Mouse (Mus musculus) embryonic fibroblast, embryonic 13.5 days (primary cell): ENCODE results near the gene Gm28230. TPM values are rescaled to one million over a fixed set of nuclear protein-coding genes. Genes with fewer than 3 reads are reported as not detected.

Experiments
- H3K27ac ChIP-seq: 2 replicates; pipeline ENCODE4 v1.5.1; 2012; ENCODE audit warnings: low read length, control low read depth, inconsistent platforms; ENCODE audit not compliant: insufficient read depth
- H3K4me1 ChIP-seq: 2 replicates; pipeline ENCODE4 v1.6.1; 2011; ENCODE audit warnings: low read length; ENCODE audit not compliant: control insufficient read depth, insufficient read depth
- H3K4me3 ChIP-seq: 2 replicates; pipeline ENCODE4 v1.5.1; 2011; ENCODE audit warnings: mild to moderate bottlenecking, control low read depth, low read length; ENCODE audit not compliant: insufficient read depth
- CTCF ChIP-seq: IDR thresholded peaks from 2 replicates; pipeline ENCODE4 v1.5.1; 2011; ENCODE audit warnings: mild to moderate bottlenecking, control low read depth, low read length, moderate library complexity, borderline replicate concordance; ENCODE audit not compliant: insufficient read depth
- POLR2A ChIP-seq: IDR thresholded peaks from 2 replicates; pipeline ENCODE4 v1.6.1; 2011; ENCODE audit warnings: low read depth, mild to moderate bottlenecking, control low read depth, low read length, moderate library complexity
- polyA plus RNA-seq: library from polyadenylated mRNA; stranded (reverse); fragments of >200 nt; gene quantifications from 2 replicates; pipeline ENCODE4 v1.2.4, GENCODE M21; 2011; ENCODE audit warnings: low read depth; ENCODE audit not compliant: missing spikeins, insufficient read length

The Gm28230 gene
- polyA plus RNA-seq, 1 experiment = 1.4 TPM

DNA sequence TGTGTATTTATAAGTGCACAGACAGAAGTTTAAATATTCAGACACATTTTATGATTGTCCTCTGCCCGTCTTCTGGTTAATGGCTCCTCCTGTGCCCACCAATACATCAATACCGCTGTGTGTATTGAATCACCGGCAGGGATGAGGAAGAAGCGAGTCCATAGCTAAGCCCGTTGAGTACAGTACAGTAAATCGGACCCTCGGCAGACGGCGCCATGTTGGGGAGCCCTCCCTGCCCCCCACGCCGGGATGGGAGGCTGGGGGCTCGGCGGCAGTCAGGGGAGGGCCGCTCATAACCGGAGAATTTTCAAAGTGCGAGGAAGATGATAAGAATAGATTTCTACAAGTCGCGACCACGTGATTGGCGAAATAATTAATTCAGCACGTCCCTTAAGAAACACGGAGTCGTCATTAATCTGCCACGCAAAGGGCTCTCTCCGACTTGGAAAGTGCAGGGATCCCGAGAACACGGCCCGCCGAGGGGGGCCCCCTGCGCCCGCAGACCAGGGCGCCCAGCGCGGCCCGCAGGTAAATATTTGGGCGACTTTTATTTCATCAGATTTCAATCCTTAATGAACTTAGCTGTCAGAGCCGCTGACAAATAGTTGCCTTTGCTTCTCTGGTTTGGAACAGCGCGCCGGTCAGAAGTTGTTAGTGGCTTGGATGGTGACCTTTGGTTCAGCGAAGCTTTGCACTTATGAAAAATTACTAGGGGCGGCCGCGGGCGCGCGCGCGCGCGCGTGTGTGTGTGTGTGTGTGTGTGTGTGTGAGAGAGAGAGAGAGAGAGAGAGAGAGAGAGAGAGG lies 6.2 kb downstream of the Gm28230 start:
- Histone ChIP-seq H3K4me3 (peak overlapping the region; percentile 18), H3K4me1 (no peaks in the 10 kb centered on the region), H3K27ac (no peak overlapping the region)
- no peak for TF ChIP-seq CTCF
- no peak for TF ChIP-seq POLR2A

DNA sequence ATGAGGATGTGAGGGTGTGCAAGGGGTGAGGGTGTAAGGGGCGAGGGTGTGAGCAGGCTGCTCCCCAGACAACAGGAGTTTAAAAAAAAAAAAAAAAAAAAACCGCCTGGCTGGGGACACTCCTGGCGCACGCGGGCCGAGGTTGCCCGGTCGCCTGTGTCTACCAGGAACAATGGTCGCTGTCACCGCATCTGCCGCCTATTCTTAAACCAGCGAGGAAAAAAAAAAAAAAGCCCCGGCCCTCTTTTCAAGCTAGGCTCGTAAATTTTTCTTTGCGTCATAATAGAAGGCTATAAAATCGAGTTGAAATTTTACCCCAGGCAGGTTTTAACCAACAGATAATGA lies 6.8 kb downstream of the Gm28230 start:
- H3K4me1 ChIP-seq = no peaks in the 10 kb centered on the region

DNA sequence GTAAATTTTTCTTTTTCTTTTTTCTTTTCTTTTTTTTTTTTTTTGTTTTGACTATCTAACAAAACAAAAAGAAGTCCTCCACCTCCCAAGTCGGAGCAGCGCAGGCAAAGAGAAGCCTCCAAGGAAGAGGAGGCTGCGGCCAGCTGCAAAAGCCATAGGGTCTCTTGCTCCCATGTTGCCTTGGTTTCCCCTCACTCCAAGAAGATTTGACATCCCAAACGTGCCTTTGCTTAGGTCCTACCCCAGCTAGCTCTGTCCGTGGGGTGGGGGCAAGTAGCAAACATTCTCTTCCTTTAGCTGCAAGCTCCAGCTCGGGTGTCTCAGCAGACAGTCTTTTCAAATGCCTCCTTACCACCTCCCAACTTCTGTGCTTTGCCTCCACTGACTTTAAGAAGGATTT lies 7.2 kb downstream of the Gm28230 start:
- H3K4me1 ChIP-seq = no peaks in the 10 kb centered on the region
- H3K27ac ChIP-seq = no peak overlapping the region
- TF ChIP-seq POLR2A = no peak
- TF ChIP-seq CTCF = no peak
- H3K4me3 ChIP-seq = no peak overlapping the region

More for the DNA sequence above, 6.8 kb downstream of the Gm28230 start:
- TF ChIP-seq POLR2A = no peak
- no peak for TF ChIP-seq CTCF
- peak overlapping the region; percentile 18; the same call in 1 of the 2 replicates for H3K4me3 ChIP-seq
- no peak overlapping the region for H3K27ac ChIP-seq

DNA sequence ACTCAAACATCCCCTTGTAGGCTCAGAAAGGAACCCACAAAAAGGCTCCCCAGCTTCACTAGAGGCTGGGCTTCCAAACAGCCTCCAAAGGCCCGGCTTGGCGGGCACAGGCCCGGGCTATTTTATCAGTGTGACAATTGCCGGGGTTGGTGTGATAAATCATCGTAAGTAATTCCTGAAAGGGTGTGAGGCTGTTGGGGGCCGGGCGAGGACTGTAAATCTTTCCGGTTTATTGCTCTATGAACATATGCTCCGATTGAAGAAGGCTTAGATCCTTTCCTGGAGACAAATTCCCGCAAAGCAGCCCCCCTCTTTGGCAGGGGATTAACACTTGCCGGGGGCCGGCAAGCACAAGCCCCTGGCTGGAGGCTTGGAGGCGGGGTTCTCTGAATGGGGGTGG lies 7.9 kb downstream of the Gm28230 start:
- no peaks in the 10 kb centered on the region for H3K4me1 ChIP-seq
- no peak for TF ChIP-seq CTCF
- TF ChIP-seq POLR2A = no peak
- H3K27ac ChIP-seq = no peak overlapping the region
- no peak overlapping the region for H3K4me3 ChIP-seq

GRCm38 (mm10) chr2:74734996-74735811 lies 8.7 kb downstream of the Gm28230 start:
- TF ChIP-seq CTCF (no peak), POLR2A (no peak)
- Histone ChIP-seq H3K4me3 (no peak overlapping the region), H3K4me1 (no peaks in the 10 kb centered on the region), H3K27ac (no peak overlapping the region)

GRCm38 (mm10) chr2:74735851-74736687 lies 9.5 kb downstream of the Gm28230 start:
- Histone ChIP-seq H3K27ac (no peak overlapping the region), H3K4me1 (no peaks in the 10 kb centered on the region), H3K4me3 (no peak overlapping the region)
- no peak for TF ChIP-seq CTCF
- no peak for TF ChIP-seq POLR2A

- no peak for TF ChIP-seq POLR2A
- TF ChIP-seq CTCF = no peak
- peak overlapping the region; percentile 13; the same call in 1 of the 2 replicates for H3K27ac ChIP-seq
- H3K4me3 ChIP-seq = no peak overlapping the region
- no peaks in the 10 kb centered on the region for H3K4me1 ChIP-seq
These were observed 10.4 kb downstream of the Gm28230 start for GRCm38 (mm10) chr2:74736688-74737577.

- no peak overlapping the region for H3K4me3 ChIP-seq
- TF ChIP-seq POLR2A = no peak
- no peak for TF ChIP-seq CTCF
- no peaks in the 10 kb centered on the region for H3K4me1 ChIP-seq
- peak overlapping the region; percentile 13; the same call in 1 of the 2 replicates for H3K27ac ChIP-seq
These were observed 11.1 kb downstream of the Gm28230 start for GRCm38 (mm10) chr2:74737578-74738070.
